Mouse (Mus musculus): ENCODE measurements at regions not wholly inside any gene's neighbourhood (a gene's known extent, or its start where the extent isn't known, plus 50 kb on each side); places are given as distances from the start of the nearest gene placed in this dataset.

DNA sequence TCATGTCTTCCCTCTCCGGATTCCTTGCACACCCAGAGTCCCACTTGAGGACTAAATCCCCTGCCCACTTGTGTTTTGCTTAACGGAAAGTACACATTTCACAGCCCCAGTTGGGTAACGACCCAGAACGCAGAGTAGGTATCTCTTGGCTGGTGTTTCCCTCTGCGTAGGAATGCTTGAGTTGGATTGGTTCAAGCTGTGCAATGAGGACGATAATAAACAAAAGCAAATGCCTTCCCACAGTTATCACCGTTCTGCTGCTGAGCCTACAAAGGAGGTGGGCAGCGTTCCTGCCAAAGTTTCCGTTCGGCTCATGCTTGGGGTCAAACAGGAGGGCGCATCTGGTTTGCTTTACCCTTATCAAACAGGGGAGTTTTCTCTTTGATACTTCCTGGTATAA lies 212.3 kb upstream of the Sfrp2 start:
- H3K4me3 ChIP-seq (ENCODE audit: control insufficient read depth, low read depth, low read length) = no peak overlapping the region
- H3K4me1 ChIP-seq (ENCODE audit: control insufficient read depth, insufficient read depth, low read length) = no peaks in the 10 kb centered on the region
- TF ChIP-seq CTCF (IDR thresholded peaks at IDR 0.05; ENCODE audit: control insufficient read depth, insufficient read depth, insufficient replicate concordance, low read depth, low read length) (no peak), POLR2A (IDR thresholded peaks at IDR 0.05; ENCODE audit: control insufficient read depth, low read depth, low read length) (no peak)
- H3K27ac ChIP-seq (ENCODE audit: control insufficient read depth, insufficient read depth, low read depth, low read length) = no peak overlapping the region
- no peaks in the 10 kb centered on the region for H3K36me3 ChIP-seq (ENCODE audit: control insufficient read depth, insufficient read depth, low read length)
- no peaks in the 10 kb centered on the region for H3K27me3 ChIP-seq (ENCODE audit: control insufficient read depth, insufficient read depth, low read length)

DNA sequence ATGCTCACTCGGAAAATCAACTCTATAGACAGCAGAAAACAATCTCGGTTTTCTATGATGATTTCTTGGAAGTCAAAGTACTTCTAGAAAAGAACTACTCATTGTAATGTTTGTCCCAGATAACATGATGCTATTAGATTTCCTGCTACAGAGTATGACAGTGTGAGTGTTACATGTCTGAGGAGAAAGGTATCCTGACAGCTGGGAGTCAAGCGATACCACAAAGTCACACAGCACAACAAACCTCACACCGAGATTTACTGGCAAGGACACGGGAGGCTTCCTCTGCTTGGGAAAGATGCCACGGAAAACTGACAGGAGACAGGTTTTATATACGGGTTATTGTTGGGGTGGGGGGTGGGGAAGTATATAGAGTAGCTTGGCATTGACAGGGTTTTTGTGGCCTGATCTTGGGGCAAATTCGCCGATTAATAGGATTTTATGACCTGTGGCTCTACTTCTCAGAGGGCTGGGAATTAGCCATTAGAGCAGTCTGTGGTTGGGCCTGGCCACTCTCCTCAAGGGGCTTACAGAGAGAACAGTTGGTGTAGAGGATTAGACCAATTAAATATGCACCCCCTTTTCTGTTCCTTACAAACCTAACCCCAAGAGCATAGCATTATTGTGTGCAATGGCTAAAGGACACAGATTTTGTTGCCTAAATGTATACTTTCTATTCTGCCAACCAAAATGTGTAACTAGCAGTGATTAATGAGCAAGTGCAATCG lies 209.2 kb upstream of the Sfrp2 start:
- TF ChIP-seq CTCF (IDR thresholded peaks at IDR 0.05; ENCODE audit: control insufficient read depth, insufficient read depth, insufficient replicate concordance, low read depth, low read length) (no peak), POLR2A (IDR thresholded peaks at IDR 0.05; ENCODE audit: control insufficient read depth, low read depth, low read length) (no peak)
- H3K27ac ChIP-seq (ENCODE audit: control insufficient read depth, insufficient read depth, low read depth, low read length) = no peak overlapping the region

DNA sequence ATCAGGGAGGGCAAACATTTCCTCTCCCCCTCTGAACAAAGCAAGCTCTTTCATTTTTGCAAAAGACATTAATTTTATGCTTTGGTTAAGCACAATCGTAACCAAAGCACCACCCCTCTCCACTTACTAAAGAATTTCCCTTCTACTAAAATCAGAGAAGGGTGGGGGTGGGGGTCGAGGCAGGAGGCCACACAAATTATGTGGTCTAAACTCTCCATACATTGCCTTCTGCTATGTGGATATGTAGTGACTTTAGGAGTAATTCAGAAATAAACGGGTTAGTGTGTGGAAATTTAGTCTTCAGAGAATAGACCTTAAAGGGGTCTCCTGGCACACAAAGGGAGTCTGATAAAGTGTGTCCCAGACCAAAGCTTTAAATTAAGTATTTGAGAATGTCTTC lies 204.1 kb upstream of the Sfrp2 start:
- TF ChIP-seq CTCF (IDR thresholded peaks at IDR 0.05; ENCODE audit: control insufficient read depth, insufficient read depth, insufficient replicate concordance, low read depth, low read length) (no peak), POLR2A (IDR thresholded peaks at IDR 0.05; ENCODE audit: control insufficient read depth, low read depth, low read length) (no peak)
- H3K27me3 ChIP-seq (ENCODE audit: control insufficient read depth, insufficient read depth, low read length) = no peaks in the 10 kb centered on the region
- no peak overlapping the region for H3K27ac ChIP-seq (ENCODE audit: control insufficient read depth, insufficient read depth, low read depth, low read length)
- no peak overlapping the region for H3K4me3 ChIP-seq (ENCODE audit: control insufficient read depth, low read depth, low read length)
- H3K36me3 ChIP-seq (ENCODE audit: control insufficient read depth, insufficient read depth, low read length) = no peaks in the 10 kb centered on the region
- no peaks in the 10 kb centered on the region for H3K4me1 ChIP-seq (ENCODE audit: control insufficient read depth, insufficient read depth, low read length)

More for the DNA sequence above, 209.2 kb upstream of the Sfrp2 start:
- Histone ChIP-seq H3K4me3 (ENCODE audit: control insufficient read depth, low read depth, low read length) (no peak overlapping the region), H3K27me3 (ENCODE audit: control insufficient read depth, insufficient read depth, low read length) (no peaks in the 10 kb centered on the region), H3K36me3 (ENCODE audit: control insufficient read depth, insufficient read depth, low read length) (no peaks in the 10 kb centered on the region), H3K4me1 (ENCODE audit: control insufficient read depth, insufficient read depth, low read length) (no peaks in the 10 kb centered on the region)

DNA sequence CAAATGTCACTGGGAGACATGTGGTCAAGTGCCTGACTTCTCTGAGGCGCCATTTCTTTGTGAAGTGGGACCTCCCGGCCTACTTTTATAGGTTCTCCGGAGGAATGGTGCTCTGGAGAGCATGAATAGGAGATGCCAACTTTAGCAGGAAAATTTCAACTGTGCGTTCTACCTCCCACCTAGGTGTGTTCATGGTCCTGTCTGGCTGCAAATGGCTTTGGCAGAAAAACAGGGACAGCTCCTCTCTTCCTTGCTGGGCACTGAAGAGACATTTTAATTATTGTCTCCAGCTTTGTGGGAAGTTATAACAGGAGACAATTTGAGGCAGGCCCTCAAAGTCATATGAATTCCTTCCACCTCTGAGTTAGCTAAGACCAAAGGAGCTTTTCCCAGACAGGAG lies 190.6 kb upstream of the Sfrp2 start:
- Histone ChIP-seq H3K27me3 (ENCODE audit: control insufficient read depth, insufficient read depth, low read length) (no peaks in the 10 kb centered on the region), H3K36me3 (ENCODE audit: control insufficient read depth, insufficient read depth, low read length) (no peaks in the 10 kb centered on the region), H3K4me3 (ENCODE audit: control insufficient read depth, low read depth, low read length) (no peak overlapping the region), H3K27ac (ENCODE audit: control insufficient read depth, insufficient read depth, low read depth, low read length) (no peak overlapping the region), H3K4me1 (ENCODE audit: control insufficient read depth, insufficient read depth, low read length) (no peaks in the 10 kb centered on the region)
- no peak for TF ChIP-seq CTCF (IDR thresholded peaks at IDR 0.05; ENCODE audit: control insufficient read depth, insufficient read depth, insufficient replicate concordance, low read depth, low read length)
- TF ChIP-seq POLR2A (IDR thresholded peaks at IDR 0.05; ENCODE audit: control insufficient read depth, low read depth, low read length) = no peak

DNA sequence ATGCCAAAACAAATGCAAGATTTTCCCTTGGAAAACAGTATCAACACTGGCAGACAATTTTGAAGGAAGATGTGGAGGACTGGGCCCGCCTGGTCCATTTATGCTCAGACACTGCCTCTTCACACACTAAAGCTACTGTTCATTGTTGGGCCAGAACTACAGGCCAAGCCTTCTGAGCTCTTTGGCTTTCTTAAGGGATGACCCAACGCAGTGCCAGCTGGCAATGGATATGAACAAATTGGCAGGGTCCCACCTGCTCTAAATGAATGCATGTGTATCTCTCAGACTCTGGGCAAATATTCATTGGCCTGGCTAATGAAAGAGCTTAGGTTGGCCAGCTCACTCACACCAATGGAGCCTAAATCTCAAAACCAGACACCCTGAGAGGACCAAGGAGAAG lies 190.0 kb upstream of the Sfrp2 start:
- TF ChIP-seq CTCF (IDR thresholded peaks at IDR 0.05; ENCODE audit: control insufficient read depth, insufficient read depth, insufficient replicate concordance, low read depth, low read length) = no peak
- TF ChIP-seq POLR2A (IDR thresholded peaks at IDR 0.05; ENCODE audit: control insufficient read depth, low read depth, low read length) = no peak
- Histone ChIP-seq H3K27me3 (ENCODE audit: control insufficient read depth, insufficient read depth, low read length) (no peaks in the 10 kb centered on the region), H3K36me3 (ENCODE audit: control insufficient read depth, insufficient read depth, low read length) (no peaks in the 10 kb centered on the region), H3K4me3 (ENCODE audit: control insufficient read depth, low read depth, low read length) (no peak overlapping the region), H3K4me1 (ENCODE audit: control insufficient read depth, insufficient read depth, low read length) (no peaks in the 10 kb centered on the region), H3K27ac (ENCODE audit: control insufficient read depth, insufficient read depth, low read depth, low read length) (no peak overlapping the region)

DNA sequence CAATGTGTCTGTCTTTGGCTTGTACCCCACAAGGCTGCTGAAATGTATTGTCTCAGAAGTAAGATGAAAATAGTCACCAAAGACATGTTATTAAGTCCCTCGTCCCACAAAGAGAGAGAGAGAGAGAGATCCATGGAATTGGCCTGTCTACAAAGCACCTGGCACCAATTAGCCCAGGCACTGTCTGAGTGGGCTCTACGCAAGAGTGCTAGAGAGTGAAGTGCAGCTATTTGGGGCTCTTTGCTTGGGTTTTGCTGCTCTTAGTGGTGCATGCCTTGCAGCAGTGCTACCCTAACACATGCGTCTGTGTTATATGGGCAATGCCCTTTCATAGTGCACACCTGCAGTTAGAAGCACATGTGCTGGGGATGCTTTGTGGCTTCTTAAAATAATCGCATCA lies 185.4 kb upstream of the Sfrp2 start:
- TF ChIP-seq POLR2A (IDR thresholded peaks at IDR 0.05; ENCODE audit: control insufficient read depth, low read depth, low read length) (no peak), CTCF (IDR thresholded peaks at IDR 0.05; ENCODE audit: control insufficient read depth, insufficient read depth, insufficient replicate concordance, low read depth, low read length) (no peak)
- no peaks in the 10 kb centered on the region for H3K27me3 ChIP-seq (ENCODE audit: control insufficient read depth, insufficient read depth, low read length)
- H3K27ac ChIP-seq (ENCODE audit: control insufficient read depth, insufficient read depth, low read depth, low read length) = no peak overlapping the region
- no peaks in the 10 kb centered on the region for H3K4me1 ChIP-seq (ENCODE audit: control insufficient read depth, insufficient read depth, low read length)
- H3K36me3 ChIP-seq (ENCODE audit: control insufficient read depth, insufficient read depth, low read length) = no peaks in the 10 kb centered on the region
- H3K4me3 ChIP-seq (ENCODE audit: control insufficient read depth, low read depth, low read length) = no peak overlapping the region

DNA sequence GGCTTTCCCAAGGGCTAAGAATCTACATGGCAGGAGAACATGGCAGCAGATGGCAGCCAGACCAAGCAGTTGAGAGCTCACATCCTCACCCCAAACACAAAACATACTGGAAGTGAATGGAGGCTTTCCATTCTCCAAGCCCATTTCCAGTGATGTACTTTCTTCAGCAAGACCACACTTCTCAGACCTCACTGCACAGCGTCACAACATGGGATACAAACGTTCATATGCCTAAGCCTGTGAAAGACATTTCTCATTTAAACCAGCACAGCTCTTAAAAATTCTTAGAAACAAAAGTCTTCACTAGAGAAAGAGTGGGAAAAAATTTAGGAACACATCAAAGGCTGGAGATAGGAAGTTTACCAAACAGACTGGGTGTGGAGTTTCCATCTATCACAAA lies 183.9 kb upstream of the Sfrp2 start:
- TF ChIP-seq POLR2A (IDR thresholded peaks at IDR 0.05; ENCODE audit: control insufficient read depth, low read depth, low read length) (no peak), CTCF (IDR thresholded peaks at IDR 0.05; ENCODE audit: control insufficient read depth, insufficient read depth, insufficient replicate concordance, low read depth, low read length) (no peak)
- Histone ChIP-seq H3K4me1 (ENCODE audit: control insufficient read depth, insufficient read depth, low read length) (no peaks in the 10 kb centered on the region), H3K27me3 (ENCODE audit: control insufficient read depth, insufficient read depth, low read length) (no peaks in the 10 kb centered on the region), H3K4me3 (ENCODE audit: control insufficient read depth, low read depth, low read length) (no peak overlapping the region), H3K27ac (ENCODE audit: control insufficient read depth, insufficient read depth, low read depth, low read length) (no peak overlapping the region), H3K36me3 (ENCODE audit: control insufficient read depth, insufficient read depth, low read length) (no peaks in the 10 kb centered on the region)

All from testis, adult 2 months (tissue).